Mouse (Mus musculus): ENCODE data around the gene a. TPM values are rescaled to one million over a fixed set of nuclear protein-coding genes. Genes with fewer than 3 reads are reported as not detected.

The a gene
- polyA plus RNA-seq, 1 experiment from 2014 or later, result 21.4 TPM

DNA sequence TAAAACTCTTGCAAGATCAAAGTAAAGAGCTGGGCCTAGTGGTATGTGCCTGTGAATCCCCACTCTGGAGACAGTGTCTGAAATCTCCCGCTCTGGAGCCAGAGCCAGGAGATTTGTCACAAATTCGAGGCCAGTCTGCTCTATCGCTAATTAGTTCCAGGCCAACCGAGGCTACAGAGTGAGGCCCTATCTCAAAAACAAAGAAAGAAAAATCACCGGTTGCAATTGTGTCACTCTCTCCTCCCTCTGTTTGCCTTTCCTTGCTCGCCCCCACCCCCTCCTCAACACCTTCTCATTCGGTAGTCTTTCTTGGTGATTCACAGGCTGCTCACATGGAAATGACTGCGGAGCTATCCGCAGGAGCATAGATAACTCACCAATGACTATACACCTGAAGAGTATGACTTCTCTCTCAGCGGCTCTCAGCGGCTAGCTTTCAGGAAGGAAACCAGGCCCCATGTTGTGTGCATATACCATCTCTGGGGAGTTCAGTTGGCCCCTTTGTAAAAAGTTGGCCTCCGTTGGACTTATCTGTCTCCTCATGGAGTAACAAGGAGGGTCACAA, 283.6 kb downstream of the a start:
- Histone ChIP-seq H3K9ac (peak overlapping the region; percentile 69), H3K27me3 (no peaks in the 10 kb centered on the region), H3K36me3 (no peaks in the 10 kb centered on the region), H3K4me1 (peaks cover 18% of the 10 kb centered on the region), H3K4me2 (peak overlapping the region; percentile 71), H3K27ac (peak overlapping the region; percentile 80), H3K9me3 (no peaks in the 10 kb centered on the region), H3K4me3 (peak overlapping the region; percentile 73)
- ATAC-seq (ENCODE audit: insufficient number of reproducible peaks, low FRiP score, low TSS enrichment, low read depth), result no peak
- WGBS, result 14% methylated on average over 12 of the region's 12 CpGs

DNA sequence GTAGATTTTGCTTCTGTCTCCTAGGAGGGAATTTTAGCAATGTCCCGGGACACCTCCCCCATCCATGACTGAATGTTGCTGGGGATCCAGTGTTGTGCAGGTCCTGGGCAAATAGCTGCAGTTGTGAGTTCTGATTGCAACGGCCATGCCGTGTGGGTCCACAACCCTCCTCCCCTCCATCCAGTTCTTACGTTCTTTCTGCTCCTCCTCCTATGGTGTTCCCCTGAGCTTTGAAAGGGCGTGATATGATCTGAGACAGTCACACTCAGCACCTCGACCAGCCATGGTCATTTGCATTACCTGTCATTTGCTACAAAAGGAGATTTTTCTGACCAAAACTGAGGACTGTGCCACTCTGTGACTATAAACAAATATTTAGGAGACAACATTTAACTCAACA, 284.4 kb downstream of the a start:
- 80% methylated on average over 6 of the region's 6 CpGs for whole genome bisulfite sequencing
- Histone ChIP-seq H3K9me3 (no peaks in the 10 kb centered on the region), H3K36me3 (no peaks in the 10 kb centered on the region), H3K4me1 (peaks cover 18% of the 10 kb centered on the region), H3K4me3 (no peak overlapping the region), H3K4me2 (no peak overlapping the region), H3K27me3 (no peaks in the 10 kb centered on the region), H3K27ac (no peak overlapping the region), H3K9ac (no peak overlapping the region)
- ATAC-seq (ENCODE audit: insufficient number of reproducible peaks, low FRiP score, low TSS enrichment, low read depth), result no peak

DNA sequence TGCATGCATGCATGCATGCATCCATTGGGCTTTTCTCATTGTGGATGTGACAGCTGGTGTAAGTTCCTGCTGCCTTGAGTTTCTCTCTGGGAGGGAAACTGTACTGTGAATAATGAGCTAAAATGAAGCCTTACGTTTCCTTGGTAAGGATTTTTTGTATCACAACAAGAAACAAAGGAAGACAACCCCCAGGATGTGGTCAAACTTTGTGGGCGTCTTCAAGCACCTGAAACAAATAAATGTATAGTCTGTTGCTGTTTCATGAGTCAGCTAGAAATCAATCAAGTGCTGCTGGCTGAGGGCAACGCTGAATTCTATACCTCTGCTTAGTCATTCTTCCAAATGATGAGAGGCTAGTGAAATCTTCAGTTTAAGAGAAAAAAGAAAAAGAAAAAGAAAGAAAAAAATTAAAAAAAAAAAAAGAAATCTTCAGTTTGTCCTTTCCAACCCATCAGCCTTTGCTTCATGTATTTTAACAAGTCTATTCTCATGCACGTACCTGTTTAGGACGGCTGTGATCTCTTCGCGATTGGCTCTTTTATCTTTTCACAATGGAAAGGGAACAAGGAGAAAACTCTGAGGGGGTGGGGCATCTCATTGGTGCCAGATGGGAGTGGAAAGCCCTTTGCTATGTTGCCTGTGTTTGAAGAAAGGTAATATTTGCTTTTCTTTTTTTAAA, 288.4 kb downstream of the a start:
- no peak for ATAC-seq (ENCODE audit: insufficient number of reproducible peaks, low FRiP score, low TSS enrichment, low read depth)
- no peak overlapping the region for H3K9ac ChIP-seq
- WGBS, result 30% methylated on average over 7 of the region's 7 CpGs
- H3K4me2 ChIP-seq, result no peak overlapping the region
- H3K4me1 ChIP-seq, result peaks cover 7% of the 10 kb centered on the region
- no peaks in the 10 kb centered on the region for H3K36me3 ChIP-seq
- H3K9me3 ChIP-seq, result no peaks in the 10 kb centered on the region
- H3K27me3 ChIP-seq, result no peaks in the 10 kb centered on the region
- no peak overlapping the region for H3K4me3 ChIP-seq
- H3K27ac ChIP-seq, result no peak overlapping the region

DNA sequence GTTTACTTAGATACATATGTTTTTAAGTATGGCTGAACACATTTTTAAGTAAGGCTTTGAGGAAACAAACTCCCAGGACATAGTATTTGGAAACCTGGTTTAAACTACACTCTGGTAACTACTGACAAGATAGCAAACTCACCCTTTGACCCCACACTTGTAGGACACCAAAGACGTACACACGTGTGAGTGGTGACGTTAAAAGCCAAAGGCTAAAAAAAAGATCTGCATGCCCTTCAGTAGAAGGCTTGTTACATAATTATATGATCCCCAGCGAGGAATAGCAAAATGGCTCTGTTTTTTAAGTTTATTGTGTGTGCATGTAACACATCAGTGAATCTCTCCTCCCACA, 289.0 kb downstream of the a start:
- Histone ChIP-seq H3K27me3 (no peaks in the 10 kb centered on the region), H3K4me1 (peaks cover 2% of the 10 kb centered on the region), H3K36me3 (no peaks in the 10 kb centered on the region), H3K27ac (no peak overlapping the region), H3K9me3 (no peaks in the 10 kb centered on the region), H3K9ac (no peak overlapping the region), H3K4me2 (no peak overlapping the region), H3K4me3 (no peak overlapping the region)
- WGBS, result 61% methylated on average over 4 of the region's 4 CpGs
- ATAC-seq (ENCODE audit: insufficient number of reproducible peaks, low FRiP score, low TSS enrichment, low read depth), result no peak

DNA sequence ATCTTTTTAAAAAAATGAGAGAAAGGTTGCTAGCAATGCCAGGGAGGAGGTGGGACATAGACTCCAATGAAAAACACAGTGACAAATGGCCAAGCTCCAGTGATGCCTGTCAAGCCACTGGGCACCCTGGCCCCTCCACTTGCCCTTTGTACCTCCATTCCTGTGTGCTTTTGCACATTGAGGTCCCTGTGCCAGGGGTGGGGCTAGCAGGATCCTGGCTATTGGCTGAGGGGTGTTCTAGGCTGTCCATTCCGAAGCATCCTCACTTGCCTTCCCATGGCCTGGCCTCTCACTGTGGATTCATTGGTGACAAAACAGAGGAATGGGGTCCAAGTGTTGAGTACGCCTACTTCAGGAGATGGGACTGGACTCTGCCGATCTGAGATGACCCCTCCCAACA, 289.9 kb downstream of the a start:
- H3K9ac ChIP-seq, result no peak overlapping the region
- WGBS, result 90% methylated on average over 3 of the region's 3 CpGs
- no peak for ATAC-seq (ENCODE audit: insufficient number of reproducible peaks, low FRiP score, low TSS enrichment, low read depth)
- no peaks in the 10 kb centered on the region for H3K27me3 ChIP-seq
- no peaks in the 10 kb centered on the region for H3K9me3 ChIP-seq
- no peak overlapping the region for H3K27ac ChIP-seq
- no peak overlapping the region for H3K4me2 ChIP-seq
- no peaks in the 10 kb centered on the region for H3K4me1 ChIP-seq
- H3K4me3 ChIP-seq, result no peak overlapping the region
- H3K36me3 ChIP-seq, result no peaks in the 10 kb centered on the region

DNA sequence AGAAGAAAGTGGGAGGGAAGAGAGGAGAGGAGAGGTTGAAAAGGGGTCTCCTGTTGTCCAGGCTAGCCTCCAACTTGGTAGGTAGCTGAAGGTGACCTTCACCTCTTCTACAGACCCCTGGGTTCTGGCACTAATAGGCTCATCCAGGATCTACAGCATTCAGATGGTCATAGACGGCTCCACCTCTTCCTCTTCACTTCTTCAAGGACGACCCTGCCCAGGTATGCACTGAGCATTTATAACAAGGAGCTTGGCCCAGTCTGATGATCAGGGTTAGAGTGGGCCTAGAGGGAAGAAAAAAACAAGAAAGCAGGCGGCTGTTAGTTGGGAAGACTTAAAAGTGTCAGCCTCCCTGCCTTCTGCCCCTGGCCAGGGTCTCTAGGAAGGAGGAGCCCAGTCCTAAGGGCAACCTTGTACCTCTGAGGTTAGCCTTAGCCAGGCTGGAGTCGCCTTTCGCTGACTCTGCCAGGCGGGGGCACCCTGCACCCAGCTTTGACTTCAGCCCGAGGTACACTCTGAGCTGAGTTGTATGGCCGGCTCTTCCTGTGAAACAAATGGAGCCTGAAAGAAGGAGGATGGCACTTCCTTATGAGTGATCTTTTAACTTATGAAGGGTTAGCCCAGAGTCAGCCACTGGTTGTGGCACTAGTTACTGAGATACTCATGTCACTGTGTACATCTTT, 291.1 kb downstream of the a start:
- 19% methylated on average over 8 of the region's 8 CpGs for WGBS
- Histone ChIP-seq H3K9ac (no peak overlapping the region), H3K27me3 (no peaks in the 10 kb centered on the region), H3K36me3 (no peaks in the 10 kb centered on the region), H3K4me1 (no peaks in the 10 kb centered on the region), H3K4me2 (no peak overlapping the region), H3K9me3 (no peaks in the 10 kb centered on the region), H3K27ac (no peak overlapping the region), H3K4me3 (no peak overlapping the region)
- no peak for ATAC-seq (ENCODE audit: insufficient number of reproducible peaks, low FRiP score, low TSS enrichment, low read depth)

DNA sequence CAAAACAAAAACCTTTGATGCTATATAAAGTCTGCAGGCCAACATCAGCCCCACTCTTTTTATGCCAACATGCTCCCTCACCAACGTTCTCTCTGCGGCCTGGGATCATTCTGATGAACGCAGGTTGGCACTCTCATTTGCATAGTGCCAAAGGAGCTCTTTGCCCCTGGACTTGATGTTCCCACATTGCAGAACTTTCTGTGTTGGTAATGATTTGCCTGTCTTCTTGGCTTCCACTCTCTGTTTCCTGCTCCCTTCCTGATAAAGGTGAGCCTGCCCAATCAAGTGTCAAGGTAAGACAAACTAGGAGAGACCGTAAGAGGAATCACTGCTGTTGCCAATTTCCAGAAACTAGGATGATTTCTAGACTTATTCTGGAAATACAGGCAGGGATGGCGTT, 293.3 kb downstream of the a start:
- H3K4me3 ChIP-seq, result no peak overlapping the region
- H3K4me1 ChIP-seq, result no peaks in the 10 kb centered on the region
- no peaks in the 10 kb centered on the region for H3K27me3 ChIP-seq
- no peak for ATAC-seq (ENCODE audit: insufficient number of reproducible peaks, low FRiP score, low TSS enrichment, low read depth)
- 83% methylated on average over 5 of the region's 5 CpGs for WGBS
- H3K9me3 ChIP-seq, result no peaks in the 10 kb centered on the region
- no peak overlapping the region for H3K27ac ChIP-seq
- H3K4me2 ChIP-seq, result no peak overlapping the region
- no peak overlapping the region for H3K9ac ChIP-seq
- H3K36me3 ChIP-seq, result no peaks in the 10 kb centered on the region

DNA sequence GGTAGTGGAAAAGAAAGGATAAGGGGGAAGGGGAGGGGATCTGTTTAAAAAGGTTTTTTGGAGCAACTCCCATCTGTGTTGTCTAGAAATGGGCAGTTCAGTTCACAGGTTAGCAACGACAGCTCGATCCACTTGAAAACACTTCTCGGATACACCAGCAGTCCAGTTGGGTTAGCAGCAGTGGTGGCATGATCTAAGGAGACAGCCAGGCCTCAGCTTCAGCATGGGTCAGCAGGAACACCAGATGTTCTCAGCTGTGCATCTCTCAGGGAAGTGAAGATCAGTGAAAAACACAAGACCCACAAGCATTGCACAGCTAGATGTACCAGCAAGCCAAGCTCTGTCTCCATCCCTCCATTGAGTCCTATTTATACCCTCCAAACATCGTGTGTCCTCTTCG, 295.1 kb downstream of the a start:
- Histone ChIP-seq H3K9me3 (no peaks in the 10 kb centered on the region), H3K36me3 (no peaks in the 10 kb centered on the region), H3K9ac (no peak overlapping the region), H3K4me1 (no peaks in the 10 kb centered on the region), H3K4me3 (no peak overlapping the region), H3K27me3 (no peaks in the 10 kb centered on the region), H3K4me2 (no peak overlapping the region), H3K27ac (no peak overlapping the region)
- no peak for ATAC-seq (ENCODE audit: insufficient number of reproducible peaks, low FRiP score, low TSS enrichment, low read depth)
- WGBS, result 89% methylated on average over 5 of the region's 5 CpGs

DNA sequence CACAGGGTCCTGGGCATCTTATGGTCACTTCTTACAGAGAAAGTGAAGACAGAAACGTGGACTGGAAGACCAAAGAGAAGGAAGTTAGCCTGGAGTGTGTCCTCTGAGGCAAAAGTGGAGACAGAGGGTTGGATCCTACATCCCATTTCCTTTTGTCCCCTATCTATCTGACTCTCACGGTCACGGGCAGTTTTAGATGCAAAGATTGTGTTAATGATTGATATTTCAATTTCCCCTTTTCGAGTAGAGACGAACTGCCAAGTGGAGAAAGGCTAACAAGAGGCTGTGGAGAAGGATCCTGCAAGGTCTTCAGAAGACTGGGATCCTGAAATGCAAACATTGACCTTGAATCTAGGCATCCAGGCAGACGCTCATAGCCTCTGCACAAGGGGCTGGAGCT, 297.1 kb downstream of the a start:
- Histone ChIP-seq H3K9ac (no peak overlapping the region), H3K4me2 (no peak overlapping the region), H3K4me1 (no peaks in the 10 kb centered on the region), H3K9me3 (no peaks in the 10 kb centered on the region), H3K27ac (no peak overlapping the region), H3K36me3 (no peaks in the 10 kb centered on the region), H3K4me3 (no peak overlapping the region), H3K27me3 (no peaks in the 10 kb centered on the region)
- no peak for ATAC-seq (ENCODE audit: insufficient number of reproducible peaks, low FRiP score, low TSS enrichment, low read depth)
- 84% methylated on average over 6 of the region's 6 CpGs for WGBS

DNA sequence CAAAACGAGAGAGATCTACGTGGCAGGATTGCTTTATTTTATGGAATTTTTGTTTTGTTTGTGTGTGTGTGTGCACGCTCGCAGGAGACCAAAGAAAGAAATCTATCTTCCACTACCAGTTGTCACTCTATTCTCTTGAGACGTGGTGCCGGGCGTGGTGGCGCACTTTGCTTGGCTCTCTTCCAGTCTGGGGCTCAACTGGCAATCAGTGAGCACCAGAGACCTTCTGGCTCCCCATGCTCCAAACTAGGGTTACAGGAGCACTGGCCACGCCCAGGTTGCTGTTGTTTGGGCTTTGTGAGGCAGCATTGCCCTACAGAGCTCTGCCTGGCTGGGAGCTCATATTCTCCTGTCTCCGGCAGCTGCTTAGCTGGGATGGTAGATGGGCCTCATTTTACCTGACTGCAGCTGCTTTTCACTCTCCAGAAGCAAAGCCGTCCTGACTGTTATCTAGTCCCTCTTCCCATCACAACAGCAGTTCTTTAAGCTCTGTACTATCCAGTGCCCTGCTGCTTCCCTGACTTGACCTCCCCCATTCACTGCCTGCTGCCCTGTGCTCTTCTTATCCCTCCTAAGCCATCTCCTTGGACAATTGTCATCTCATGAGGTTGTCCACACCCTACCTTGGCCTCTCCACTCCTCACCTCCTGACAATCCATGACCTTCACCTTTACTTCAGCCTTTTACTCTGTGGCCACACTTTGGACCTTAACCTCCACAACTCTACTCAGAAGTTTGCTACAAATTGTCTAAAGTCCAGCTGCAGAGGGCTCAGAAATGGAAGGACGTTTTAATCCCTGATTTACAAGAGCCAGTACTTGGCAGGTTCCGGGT, 299.9 kb downstream of the a start:
- no peak for ATAC-seq (ENCODE audit: insufficient number of reproducible peaks, low FRiP score, low TSS enrichment, low read depth)
- WGBS, result 56% methylated on average over 13 of the region's 13 CpGs
- H3K9ac ChIP-seq, result no peak overlapping the region

DNA sequence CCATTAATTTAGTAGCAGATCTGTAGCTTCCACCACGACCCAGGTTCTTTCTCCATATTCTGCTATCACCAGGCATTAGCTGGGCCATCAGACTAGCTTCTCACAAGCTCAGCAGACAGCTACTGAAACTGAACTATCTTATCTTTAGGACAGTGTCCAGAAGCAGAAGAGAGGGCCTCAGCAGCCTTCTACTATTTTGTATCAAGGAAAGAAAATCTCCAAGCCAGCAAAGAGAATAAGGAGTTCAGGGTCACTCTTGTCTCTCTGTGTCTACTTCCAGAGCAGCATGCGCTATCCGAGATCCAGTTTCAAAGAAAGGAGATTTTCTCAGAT, 300.5 kb downstream of the a start:
- H3K36me3 ChIP-seq, result no peaks in the 10 kb centered on the region
- H3K27me3 ChIP-seq, result no peaks in the 10 kb centered on the region
- no peak overlapping the region for H3K4me3 ChIP-seq
- H3K27ac ChIP-seq, result no peak overlapping the region
- no peak overlapping the region for H3K9ac ChIP-seq
- ATAC-seq (ENCODE audit: insufficient number of reproducible peaks, low FRiP score, low TSS enrichment, low read depth), result no peak
- 78% methylated on average over 3 of the region's 3 CpGs for WGBS
- H3K9me3 ChIP-seq, result no peaks in the 10 kb centered on the region
- H3K4me2 ChIP-seq, result no peak overlapping the region
- no peaks in the 10 kb centered on the region for H3K4me1 ChIP-seq

More for the DNA sequence above, 299.9 kb downstream of the a start:
- H3K27me3 ChIP-seq, result no peaks in the 10 kb centered on the region
- no peak overlapping the region for H3K4me2 ChIP-seq
- no peak overlapping the region for H3K27ac ChIP-seq
- no peak overlapping the region for H3K4me3 ChIP-seq
- no peaks in the 10 kb centered on the region for H3K36me3 ChIP-seq
- H3K9me3 ChIP-seq, result no peaks in the 10 kb centered on the region
- no peaks in the 10 kb centered on the region for H3K4me1 ChIP-seq

DNA sequence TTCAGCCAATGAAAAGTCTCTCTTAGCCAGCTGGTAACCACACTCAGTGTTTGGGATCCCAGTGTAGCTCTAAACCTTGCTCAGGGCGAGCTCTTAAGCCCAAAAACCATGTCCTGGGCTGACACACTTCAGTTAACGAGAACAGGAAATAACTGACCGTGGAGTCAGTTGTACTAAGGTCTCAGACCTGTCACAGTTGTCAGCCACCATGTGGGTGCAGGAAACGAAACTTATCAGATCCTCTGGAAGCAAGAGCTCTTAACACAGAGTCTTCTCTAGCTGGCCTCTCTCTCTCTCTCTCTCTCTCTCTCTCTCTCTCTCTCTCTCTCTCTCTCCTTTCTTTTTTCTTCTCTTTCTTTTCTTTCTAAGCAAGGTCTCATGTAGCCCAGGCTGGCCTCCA, 302.2 kb downstream of the a start:
- no peaks in the 10 kb centered on the region for H3K9me3 ChIP-seq
- H3K27me3 ChIP-seq, result no peaks in the 10 kb centered on the region
- no peaks in the 10 kb centered on the region for H3K4me1 ChIP-seq
- ATAC-seq (ENCODE audit: insufficient number of reproducible peaks, low FRiP score, low TSS enrichment, low read depth), result no peak
- 27% methylated on average over 4 of the region's 4 CpGs for WGBS
- no peak overlapping the region for H3K4me2 ChIP-seq
- no peak overlapping the region for H3K4me3 ChIP-seq
- no peak overlapping the region for H3K9ac ChIP-seq
- H3K36me3 ChIP-seq, result no peaks in the 10 kb centered on the region
- no peak overlapping the region for H3K27ac ChIP-seq

Data from limb, embryonic 15.5 days (tissue).